Mouse (Mus musculus): ENCODE data around the gene Acot5.
"Not testable (repeated sequence)": the region's sequence is repeated elsewhere in the genome, so short reads cannot be mapped to it uniquely, and the experiment has no call there.

Gene Acot5

GRCm38 (mm10) chr12:84068986-84069385 is at the start of gene Acot5:
Acot5 (plus strand) TSS chr12:84069325.
- DNase-seq (ENCODE audit: low spot score) = no peak

- DNase-seq (ENCODE audit: low spot score) = not testable (repeated sequence)
Measured at GRCm38 (mm10) chr12:84020528-84020927, 48.6 kb upstream of the Acot5 start.

GRCm38 (mm10) chr12:84022266-84022665 is 46.9 kb upstream of the Acot5 start:
- not testable (repeated sequence) for DNase-seq (ENCODE audit: low spot score)

GRCm38 (mm10) chr12:84023052-84023745 is 45.9 kb upstream of the Acot5 start:
- no peak for DNase-seq (ENCODE audit: low spot score)

- no peak for DNase-seq (ENCODE audit: low spot score)
Measured at GRCm38 (mm10) chr12:84025888-84026287, 43.2 kb upstream of the Acot5 start.

GRCm38 (mm10) chr12:84028328-84028727 is 40.8 kb upstream of the Acot5 start:
- DNase-seq (ENCODE audit: low spot score) = not testable (repeated sequence)

- not testable (repeated sequence) for DNase-seq (ENCODE audit: low spot score)
Measured at GRCm38 (mm10) chr12:84029043-84029442, 40.1 kb upstream of the Acot5 start.

GRCm38 (mm10) chr12:84030659-84031332 is 38.3 kb upstream of the Acot5 start:
- peak; percentile 88 for DNase-seq (ENCODE audit: low spot score)

- no peak for DNase-seq (ENCODE audit: low spot score)
Measured at GRCm38 (mm10) chr12:84032854-84033253, 36.3 kb upstream of the Acot5 start.

- DNase-seq (ENCODE audit: low spot score) = not testable (repeated sequence)
Measured at GRCm38 (mm10) chr12:84033302-84033701, 35.8 kb upstream of the Acot5 start.

- no peak for DNase-seq (ENCODE audit: low spot score)
Measured at GRCm38 (mm10) chr12:84034108-84034507, 35.0 kb upstream of the Acot5 start.

- DNase-seq (ENCODE audit: low spot score) = peak; percentile 54
Measured at GRCm38 (mm10) chr12:84038241-84038640, 30.9 kb upstream of the Acot5 start, which contains the start of gene Acot4. Acot4 (plus strand) TSS chr12:84038379.

- DNase-seq (ENCODE audit: low spot score) = peak; percentile 54
Measured at GRCm38 (mm10) chr12:84038691-84039111, 30.4 kb upstream of the Acot5 start, which contains the start of gene Gm49366. Gm49366 (plus strand) TSS chr12:84038935.

- no peak for DNase-seq (ENCODE audit: low spot score)
Measured at GRCm38 (mm10) chr12:84042248-84042647, 26.9 kb upstream of the Acot5 start.

- DNase-seq (ENCODE audit: low spot score) = no peak
Measured at GRCm38 (mm10) chr12:84044045-84044444, 25.1 kb upstream of the Acot5 start.

GRCm38 (mm10) chr12:84046906-84047305 is 22.2 kb upstream of the Acot5 start:
- no peak for DNase-seq (ENCODE audit: low spot score)

GRCm38 (mm10) chr12:84050744-84051143 is 18.4 kb upstream of the Acot5 start:
- not testable (repeated sequence) for DNase-seq (ENCODE audit: low spot score)

- no peak for DNase-seq (ENCODE audit: low spot score)
Measured at GRCm38 (mm10) chr12:84051937-84052474, 17.1 kb upstream of the Acot5 start, which contains the start of gene Acot3. Acot3 (plus strand) TSS chr12:84052144.

- no peak for DNase-seq (ENCODE audit: low spot score)
Measured at GRCm38 (mm10) chr12:84052609-84053008, 16.5 kb upstream of the Acot5 start.

GRCm38 (mm10) chr12:84053173-84053572 is 16.0 kb upstream of the Acot5 start:
- peak; percentile 36 for DNase-seq (ENCODE audit: low spot score)

GRCm38 (mm10) chr12:84053679-84054391 is 15.3 kb upstream of the Acot5 start:
- peak; percentile 65 for DNase-seq (ENCODE audit: low spot score)

GRCm38 (mm10) chr12:84060946-84061345 is 8.2 kb upstream of the Acot5 start:
- DNase-seq (ENCODE audit: low spot score) = peak; percentile 38

Data from embryo, embryonic 10.5 days (tissue).